Comparison of ENCODE assay signal across 10 mouse cellular contexts in genomic region chr2:29016599-29017587, GRCm38 (mm10). TPM values are rescaled to one million over a fixed set of nuclear protein-coding genes. Genes with fewer than 3 reads are reported as not detected.
DNase-seq lines count a peak whose midpoint lies in the region; ATAC-seq lines count a peak whose summit lies in the region.
"Had no signal": no experiment of that assay in that cellular context is flagged by ENCODE, and none has a peak within 500 bp of the region (broad histone marks: within the 10 kb centered on the region; RNA-seq: fewer than 3 reads in every experiment).

No protein-coding gene starts in this region.

- no peak for ATAC-seq in CD4-positive, CD25-positive, alpha-beta regulatory T cell, adult 4 months

- peak; percentile 19 for DNase-seq in CD4-positive, CD25-positive, alpha-beta regulatory T cell, adult 2 months (ENCODE audit: low read depth, low spot score)
- peak; percentile 18 for DNase-seq in lung, postnatal 10 days
- no peak for DNase-seq in lung, postnatal 36 days
- peak; percentile 26 for DNase-seq in induced T-regulatory cell, adult 2 months (ENCODE audit: low read depth)
- DNase-seq in urinary bladder, postnatal 25 days (ENCODE audit: low spot score): no peak
- DNase-seq in layer of hippocampus, adult 11-12 months (ENCODE audit: low spot score): no peak
- DNase-seq in T-cell, adult 2 months (ENCODE audit: low spot score): no peak
- DNase-seq: layer of hippocampus, postnatal 36 days; thymus, postnatal 4 days had no signal

RNA-seq across cellular contexts. Expression of gene Cfap77, which starts 38.0 kb away (rescaled TPM):
- under 1 TPM; 0.46 to 0.47 TPM for polyA plus RNA-seq in CD4-positive, CD25-positive, alpha-beta regulatory T cell, adult 4 months (2017; shearing (Covaris generic))

RNA-seq across cellular contexts. Expression of gene Ttf1, which starts 43.2 kb away (rescaled TPM):
- polyA plus RNA-seq in CD4-positive, CD25-positive, alpha-beta regulatory T cell, adult 4 months (2017; shearing (Covaris generic)): 10 to 100 TPM; 20.7 to 24.1 TPM

Comparison
In these comparisons a context has a peak if more than half of its experiments do, and no peak if none do; other contexts are left out.
1. DNase-seq: peak in CD4-positive, CD25-positive, alpha-beta regulatory T cell, adult 2 months (single experiment), lung, postnatal 10 days (single experiment) and induced T-regulatory cell, adult 2 months (single experiment); none in lung, postnatal 36 days (single experiment), urinary bladder, postnatal 25 days (single experiment), layer of hippocampus, adult 11-12 months (single experiment) and T-cell, adult 2 months (single experiment).